Mouse (Mus musculus) lung, embryonic 14.5 days (tissue): Measurements from ENCODE around the gene Phf12. TPM values are rescaled to one million over a fixed set of nuclear protein-coding genes. Genes with fewer than 3 reads are reported as not detected.

Experiments used
- ATAC-seq: fragments of 200-750 bp; cut with Nextera tagmentation; 2 replicates; pipeline ENCODE4 v1.8.0; 2017; ENCODE audit warnings: mild to moderate bottlenecking, moderate TSS enrichment, moderate library complexity; ENCODE audit not compliant: insufficient read depth
- DNase-seq: peaks from one replicate; pipeline ENCODE4 v3.0.0-alpha.2; 2015
- H3K27ac ChIP-seq: fragments of 300-500 bp; sonication (generic); 2 replicates; pipeline ENCODE4 v1.5.1; 2014; ENCODE audit warnings: low read depth, mild to moderate bottlenecking, moderate library complexity
- H3K27me3 ChIP-seq: fragments of 300-500 bp; sonication (generic); 2 replicates; pipeline ENCODE4 v1.6.1; 2014; ENCODE audit warnings: low read length, control low read depth; ENCODE audit not compliant: insufficient read depth
- H3K36me3 ChIP-seq: fragments of 300-500 bp; sonication (generic); 2 replicates; pipeline ENCODE4 v1.6.1; 2014; ENCODE audit warnings: control low read depth; ENCODE audit not compliant: insufficient read depth
- H3K4me1 ChIP-seq: fragments of 300-500 bp; sonication (generic); 2 replicates; pipeline ENCODE4 v1.6.1; 2014; ENCODE audit warnings: antibody characterized with exemption, control low read depth; ENCODE audit not compliant: insufficient read depth
- H3K4me2 ChIP-seq: fragments of 300-500 bp; sonication (generic); 2 replicates; pipeline ENCODE4 v1.6.1; 2014; ENCODE audit warnings: mild to moderate bottlenecking
- H3K4me3 ChIP-seq: fragments of 300-500 bp; sonication (generic); 2 replicates; pipeline ENCODE4 v1.5.1; 2014; ENCODE audit warnings: low read depth, low read length
- H3K9ac ChIP-seq: fragments of 300-500 bp; sonication (generic); 2 replicates; pipeline ENCODE4 v1.6.1; 2014
- H3K9me3 ChIP-seq: fragments of 300-500 bp; sonication (generic); 2 replicates; pipeline ENCODE4 v1.6.1; 2016; ENCODE audit warnings: low read depth, low read length, control low read depth
- CTCF ChIP-seq: IDR thresholded peaks from 2 replicates; pipeline ENCODE4 v1.5.1; 2016; ENCODE audit warnings: antibody characterized with exemption, low read depth
- WGBS: fragments of 180-500 bp; shearing (Covaris S2); extraction: QIAGEN DNeasy Blood & Tissue Kit; methylation state at CpG from one replicate; pipeline ENCODE4 v1.1.7; 2014; 5-methylcytosine and 5-hydroxymethylcytosine counted together
- polyA plus RNA-seq: library from polyadenylated mRNA; unstranded; fragments of >200 nt; fragmentation: Nextera tagmentation; extraction: Ambion mirVana; gene quantifications from 2 replicates; pipeline ENCODE4 v1.2.1, GENCODE M21; 2014

Gene Phf12
- polyA plus RNA-seq, 1 experiment from 2014 or later: 20.6 TPM

GRCm38 (mm10) chr11:77995556-77995955, 13.0 kb downstream of the Phf12 start:
- WGBS: 78% methylated on average over 1 of the region's 1 CpGs
- H3K36me3 ChIP-seq: peaks cover 46% of the 10 kb centered on the region
- no peak for ATAC-seq

GRCm38 (mm10) chr11:78006446-78006845, 23.9 kb downstream of the Phf12 start:
- H3K4me2 ChIP-seq: no peak overlapping the region
- no peaks in the 10 kb centered on the region for H3K27me3 ChIP-seq
- H3K9me3 ChIP-seq: no peaks in the 10 kb centered on the region
- ATAC-seq: no peak
- H3K9ac ChIP-seq: no peak overlapping the region
- H3K36me3 ChIP-seq: peaks cover 64% of the 10 kb centered on the region
- no peak overlapping the region for H3K4me3 ChIP-seq
- 89% methylated on average over 5 of the region's 5 CpGs for WGBS
- TF ChIP-seq CTCF: no peak
- DNase-seq: no peak
- no peak overlapping the region for H3K27ac ChIP-seq
- no peaks in the 10 kb centered on the region for H3K4me1 ChIP-seq

More at GRCm38 (mm10) chr11:77995556-77995955, 13.0 kb downstream of the Phf12 start:
- no peak overlapping the region for H3K9ac ChIP-seq
- no peak overlapping the region for H3K27ac ChIP-seq
- no peak overlapping the region for H3K4me3 ChIP-seq
- H3K9me3 ChIP-seq: no peaks in the 10 kb centered on the region
- no peak for TF ChIP-seq CTCF
- no peaks in the 10 kb centered on the region for H3K27me3 ChIP-seq
- no peaks in the 10 kb centered on the region for H3K4me1 ChIP-seq
- no peak overlapping the region for H3K4me2 ChIP-seq
- no peak for DNase-seq

GRCm38 (mm10) chr11:78019676-78020075, 37.1 kb downstream of the Phf12 start:
- Histone ChIP-seq H3K27me3 (no peaks in the 10 kb centered on the region), H3K9ac (no peak overlapping the region), H3K9me3 (no peaks in the 10 kb centered on the region), H3K4me2 (no peak overlapping the region), H3K4me3 (no peak overlapping the region), H3K27ac (no peak overlapping the region), H3K36me3 (peaks cover 94% of the 10 kb centered on the region), H3K4me1 (no peaks in the 10 kb centered on the region)
- WGBS: 18% methylated on average over 4 of the region's 4 CpGs
- ATAC-seq: peak; percentile 69; the same call in 1 of the 2 replicates
- DNase-seq: peak; percentile 93
- TF ChIP-seq CTCF: peak; percentile 94

GRCm38 (mm10) chr11:78023607-78024006, 41.1 kb downstream of the Phf12 start:
- no peak overlapping the region for H3K4me3 ChIP-seq
- ATAC-seq: no peak
- no peak overlapping the region for H3K9ac ChIP-seq
- 80% methylated on average over 8 of the region's 8 CpGs for WGBS
- peak; percentile 48 for DNase-seq
- no peak overlapping the region for H3K4me2 ChIP-seq
- H3K36me3 ChIP-seq: peaks cover 92% of the 10 kb centered on the region
- H3K27ac ChIP-seq: no peak overlapping the region
- H3K9me3 ChIP-seq: no peaks in the 10 kb centered on the region
- peak; percentile 42 for TF ChIP-seq CTCF
- H3K4me1 ChIP-seq: no peaks in the 10 kb centered on the region
- H3K27me3 ChIP-seq: no peaks in the 10 kb centered on the region

DNA sequence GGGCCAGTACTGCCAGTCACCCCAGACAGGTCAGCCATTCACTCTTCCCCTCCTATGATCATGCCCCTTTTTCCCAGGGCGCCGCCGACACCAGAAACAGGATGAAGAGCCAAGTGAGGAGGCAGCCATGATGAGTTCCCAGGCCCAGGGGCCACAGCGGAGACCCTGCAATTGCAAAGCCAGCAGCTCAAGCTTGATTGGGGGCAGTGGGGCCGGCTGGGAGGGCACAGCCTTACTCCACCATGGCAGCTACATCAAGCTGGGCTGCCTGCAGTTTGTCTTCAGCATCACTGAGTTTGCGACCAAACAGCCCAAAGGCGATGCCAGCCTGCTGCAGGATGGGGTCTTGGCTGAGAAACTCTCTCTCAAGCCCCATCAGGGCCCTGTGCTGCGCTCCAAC, 46.7 kb downstream of the Phf12 start:
- Histone ChIP-seq H3K9me3 (no peaks in the 10 kb centered on the region), H3K4me3 (no peak overlapping the region), H3K9ac (no peak overlapping the region), H3K27me3 (no peaks in the 10 kb centered on the region), H3K27ac (no peak overlapping the region), H3K4me2 (no peak overlapping the region), H3K4me1 (0 out of 2 replicates have a peak, but pooled peaks cover 4% of the 10 kb centered on the region), H3K36me3 (peaks cover 56% of the 10 kb centered on the region)
- WGBS: 87% methylated on average over 8 of the region's 8 CpGs
- ATAC-seq (no peak), DNase-seq (no peak)
- no peak for TF ChIP-seq CTCF

DNA sequence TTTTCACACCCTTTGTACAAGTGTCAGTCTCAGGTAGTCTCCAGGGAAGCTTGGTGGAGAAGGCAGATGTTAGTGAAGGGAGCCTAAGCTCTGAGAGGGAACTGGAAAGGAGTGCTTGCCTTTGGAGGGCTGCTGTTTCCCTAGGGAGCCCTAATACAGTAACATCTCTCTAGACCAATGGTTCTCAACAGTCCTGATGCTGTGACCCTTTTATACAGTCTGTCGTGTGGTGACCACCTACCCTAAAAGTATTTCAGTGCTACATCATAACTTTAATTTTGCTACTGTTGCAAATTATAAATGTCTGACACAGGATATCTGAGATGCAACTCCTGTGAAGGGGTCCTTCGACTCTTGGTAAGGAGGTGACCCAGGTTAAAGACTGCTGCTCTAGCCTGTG, 48.0 kb downstream of the Phf12 start:
- 0 out of 2 replicates have a peak, but pooled peaks cover 4% of the 10 kb centered on the region for H3K4me1 ChIP-seq
- no peaks in the 10 kb centered on the region for H3K9me3 ChIP-seq
- no peak overlapping the region for H3K9ac ChIP-seq
- H3K4me3 ChIP-seq: no peak overlapping the region
- no peak overlapping the region for H3K27ac ChIP-seq
- H3K4me2 ChIP-seq: no peak overlapping the region
- peaks cover 51% of the 10 kb centered on the region for H3K36me3 ChIP-seq
- no peak for TF ChIP-seq CTCF
- DNase-seq (no peak), ATAC-seq (no peak)
- no peaks in the 10 kb centered on the region for H3K27me3 ChIP-seq
- WGBS: 66% methylated on average over 2 of the region's 2 CpGs

GRCm38 (mm10) chr11:78031389-78031788, 48.8 kb downstream of the Phf12 start:
- 43% methylated on average over 6 of the region's 6 CpGs for WGBS
- DNase-seq (no peak), ATAC-seq (0 out of 2 replicates have a peak, but pooled peaks have one; percentile 1)
- Histone ChIP-seq H3K4me1 (0 out of 2 replicates have a peak, but pooled peaks cover 4% of the 10 kb centered on the region), H3K27me3 (no peaks in the 10 kb centered on the region), H3K9me3 (no peaks in the 10 kb centered on the region), H3K36me3 (peaks cover 43% of the 10 kb centered on the region), H3K27ac (peak overlapping the region; percentile 89), H3K9ac (peak overlapping the region; percentile 73), H3K4me3 (peak overlapping the region; percentile 66), H3K4me2 (peak overlapping the region; percentile 92)
- TF ChIP-seq CTCF: no peak
